In the genomic region with DNA sequence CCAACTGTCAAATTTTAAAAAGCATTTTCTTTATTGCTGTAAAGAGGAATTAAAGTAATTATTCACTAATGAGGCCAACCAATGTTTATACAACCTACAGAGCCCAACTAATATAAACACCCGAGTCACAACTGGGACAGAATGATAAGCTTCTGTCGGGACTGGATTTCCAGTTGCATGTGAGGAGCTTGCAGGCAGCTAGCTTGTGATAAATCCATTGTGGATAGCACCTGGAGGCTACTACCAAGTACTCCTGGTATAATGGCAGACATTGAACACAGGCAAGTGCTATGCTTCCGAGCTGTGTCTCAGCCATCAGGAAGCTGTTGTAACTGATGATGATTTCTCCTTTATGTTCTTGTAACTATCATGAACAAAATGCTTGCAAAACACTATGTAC, we compare ENCODE assay signal across 26 mouse cellular contexts. TPM values are rescaled to one million over a fixed set of nuclear protein-coding genes. Genes with fewer than 3 reads are reported as not detected.
DNase-seq lines count a peak whose midpoint lies in the region; ATAC-seq lines count a peak whose summit lies in the region.
"Had no signal": no experiment of that assay in that cellular context is flagged by ENCODE, and none has a peak within 500 bp of the region (broad histone marks: within the 10 kb centered on the region; RNA-seq: fewer than 3 reads in every experiment).

No protein-coding gene starts in this region.

- H3K4me2 ChIP-seq in midbrain, embryonic 11.5 days: no peak overlapping the region
- H3K4me2 ChIP-seq in midbrain, embryonic 15.5 days: no peak overlapping the region
- no peak overlapping the region for H3K4me2 ChIP-seq in liver, embryonic 15.5 days
- H3K4me2 ChIP-seq: forebrain, embryonic 15.5 days; heart, embryonic 11.5 days; heart, embryonic 15.5 days; hindbrain, embryonic 14.5 days had no signal

- H3K9ac ChIP-seq in midbrain, embryonic 11.5 days (ENCODE audit: low read length): no peak overlapping the region
- no peak overlapping the region for H3K9ac ChIP-seq in midbrain, embryonic 15.5 days
- H3K9ac ChIP-seq in liver, embryonic 15.5 days: no peak overlapping the region
- H3K9ac ChIP-seq: forebrain, embryonic 15.5 days; heart, embryonic 15.5 days; hindbrain, embryonic 14.5 days had no signal

- H3K27ac ChIP-seq in midbrain, embryonic 11.5 days (ENCODE audit: low read depth, low read length): no peak overlapping the region
- no peak overlapping the region for H3K27ac ChIP-seq in midbrain, embryonic 15.5 days
- H3K27ac ChIP-seq in liver, embryonic 15.5 days (replicated peaks): no peak overlapping the region
- H3K27ac ChIP-seq: forebrain, embryonic 15.5 days; heart, adult 2 months; heart, embryonic 15.5 days; hindbrain, embryonic 14.5 days had no signal

- no peaks in the 10 kb centered on the region for H3K4me1 ChIP-seq in midbrain, embryonic 11.5 days (ENCODE audit: control insufficient read depth, insufficient read depth, low read length)
- no peaks in the 10 kb centered on the region for H3K4me1 ChIP-seq in midbrain, embryonic 15.5 days
- H3K4me1 ChIP-seq in liver, embryonic 15.5 days (replicated peaks): peaks cover 3% of the 10 kb centered on the region
- H3K4me1 ChIP-seq: forebrain, embryonic 15.5 days; heart, embryonic 15.5 days had no signal

- H3K36me3 ChIP-seq in midbrain, embryonic 11.5 days (ENCODE audit: control insufficient read depth, insufficient read depth, low read length): peaks cover 8% of the 10 kb centered on the region; the same call in 1 of the 2 replicates
- peaks cover 76% of the 10 kb centered on the region for H3K36me3 ChIP-seq in midbrain, embryonic 15.5 days (replicated peaks)
- peaks cover 57% of the 10 kb centered on the region for H3K36me3 ChIP-seq in liver, embryonic 15.5 days (replicated peaks)

- H3K9me3 ChIP-seq in midbrain, embryonic 11.5 days (ENCODE audit: control insufficient read depth, low read length): no peaks in the 10 kb centered on the region
- no peaks in the 10 kb centered on the region for H3K9me3 ChIP-seq in midbrain, embryonic 15.5 days
- no peaks in the 10 kb centered on the region for H3K9me3 ChIP-seq in liver, embryonic 15.5 days (replicated peaks)
- H3K9me3 ChIP-seq: forebrain, embryonic 15.5 days; heart, embryonic 15.5 days had no signal

- ATAC-seq in midbrain, embryonic 11.5 days (ENCODE audit: low FRiP score): no peak
- ATAC-seq in midbrain, embryonic 15.5 days (replicated peaks): no peak
- ATAC-seq in erythroid progenitor cell, adult 5-6 weeks (replicated peaks; ENCODE audit: low FRiP score, poor library complexity, severe bottlenecking): 0 out of 2 replicates have a peak, but pooled peaks have one; percentile 19
- 0 out of 2 replicates have a peak, but pooled peaks have one; percentile 25 for ATAC-seq in liver, embryonic 15.5 days (ENCODE audit: insufficient read depth)
- ATAC-seq in megakaryocyte-erythroid progenitor cell, adult 5-6 weeks (replicated peaks; ENCODE audit: low FRiP score, low TSS enrichment, poor library complexity, severe bottlenecking): peak; percentile 77
- ATAC-seq: forebrain, embryonic 15.5 days had no signal

- no peaks in the 10 kb centered on the region for H3K27me3 ChIP-seq in midbrain, embryonic 11.5 days (ENCODE audit: control insufficient read depth, insufficient read depth, low read length)
- no peaks in the 10 kb centered on the region for H3K27me3 ChIP-seq in midbrain, embryonic 15.5 days (replicated peaks)
- H3K27me3 ChIP-seq in liver, embryonic 15.5 days: no peaks in the 10 kb centered on the region
- H3K27me3 ChIP-seq: forebrain, embryonic 15.5 days; heart, embryonic 15.5 days had no signal

- no peak overlapping the region for H3K4me3 ChIP-seq in midbrain, embryonic 11.5 days (ENCODE audit: low read depth, low read length)
- no peak overlapping the region for H3K4me3 ChIP-seq in midbrain, embryonic 15.5 days
- H3K4me3 ChIP-seq in liver, embryonic 15.5 days (replicated peaks): no peak overlapping the region
- H3K4me3 ChIP-seq: erythroblast, embryonic 14.5 days; forebrain, embryonic 15.5 days; heart, adult 2 months; heart, embryonic 15.5 days had no signal

- 86% methylated on average over 3 of the region's 3 CpGs for WGBS in midbrain, embryonic 11.5 days
- WGBS in midbrain, embryonic 15.5 days: 92% methylated on average over 3 of the region's 3 CpGs
- WGBS in liver, embryonic 15.5 days (ENCODE audit: insufficient replicate concordance): 34% methylated on average over 3 of the region's 3 CpGs

- DNase-seq in midbrain, embryonic 11.5 days (ENCODE audit: low spot score, missing footprints): peak; percentile 53
- DNase-seq in layer of hippocampus, adult 8-10 months (ENCODE audit: low spot score in 2 of 2): no peak
- DNase-seq in layer of hippocampus, postnatal 25 days (ENCODE audit: extremely low spot score in 1 of 2, low spot score in 1 of 2): no peak
- no peak for DNase-seq in adrenal gland, adult (ENCODE audit: inconsistent age in 2 of 2, low spot score in 1 of 2)
- DNase-seq: adrenal gland, adult 8-10 months; adrenal gland, postnatal 36 days; cerebellum, adult 11-12 months; cerebellum, adult 9-10 months; cerebellum, postnatal 25 days; gastrocnemius, postnatal 10 days; heart, adult 2 months; heart, postnatal 14 days had no signal

RNA-seq across cellular contexts. Expression of a gene that starts 32.5 kb away (rescaled TPM):
- 85.7 and 88.6 TPM in 2 replicates for polyA plus RNA-seq in midbrain, embryonic 11.5 days (2014; fragmentation: Nextera tagmentation; extraction: Ambion mirVana)
- 52.6 and 54.6 TPM in 2 replicates for polyA plus RNA-seq in midbrain, embryonic 15.5 days (2015; fragmentation: Nextera tagmentation; extraction: Ambion mirVana)
- total RNA-seq in erythroid progenitor cell, adult 5-6 weeks (2015; ENCODE audit: low replicate concordance): 67.8 and 80.5 TPM in 2 replicates
- total RNA-seq in erythroid progenitor cell, adult 5-6 weeks (2017; ENCODE audit: low replicate concordance): 37.5 and 42.2 TPM in 2 replicates
- 83.1 and 85.4 TPM in 2 replicates for polyA plus RNA-seq in liver, embryonic 15.5 days (2015; fragmentation: Nextera tagmentation; extraction: Ambion mirVana)
- total RNA-seq in megakaryocyte-erythroid progenitor cell, adult 5-6 weeks (2014; fragmentation: Nextera tagmentation): 52.1 and 58.6 TPM in 2 replicates
- 41.6 and 54.7 TPM in 2 replicates for total RNA-seq in megakaryocyte-erythroid progenitor cell, adult 5-6 weeks (2017)
- total RNA-seq in layer of hippocampus, adult 8-10 months (2022): 10 to 100 TPM; 17.4 to 29.1 (median 23.0) TPM
- total RNA-seq in layer of hippocampus, postnatal 25 days (2021): 10 to 100 TPM; 24.5 to 25.0 TPM

RNA-seq across cellular contexts. Expression of a gene that starts 35.4 kb away (rescaled TPM):
- 46.5 and 51.9 TPM in 2 replicates for polyA plus RNA-seq in midbrain, embryonic 11.5 days (2014; fragmentation: Nextera tagmentation; extraction: Ambion mirVana)
- polyA plus RNA-seq in midbrain, embryonic 15.5 days (2015; fragmentation: Nextera tagmentation; extraction: Ambion mirVana): 86.3 and 95.9 TPM in 2 replicates
- 10.5 and 30.6 TPM in 2 replicates for total RNA-seq in erythroid progenitor cell, adult 5-6 weeks (2015; ENCODE audit: low replicate concordance)
- 11.6 and 11.8 TPM in 2 replicates for total RNA-seq in erythroid progenitor cell, adult 5-6 weeks (2017; ENCODE audit: low replicate concordance)
- polyA plus RNA-seq in liver, embryonic 15.5 days (2015; fragmentation: Nextera tagmentation; extraction: Ambion mirVana): 15.3 and 18.8 TPM in 2 replicates
- total RNA-seq in megakaryocyte-erythroid progenitor cell, adult 5-6 weeks (2014; fragmentation: Nextera tagmentation): 39.0 and 52.4 TPM in 2 replicates
- 47.6 and 50.1 TPM in 2 replicates for total RNA-seq in megakaryocyte-erythroid progenitor cell, adult 5-6 weeks (2017)
- total RNA-seq in layer of hippocampus, adult 8-10 months (2022): 10 to 100 TPM; 77.3 to 96.6 (median 90.6) TPM
- total RNA-seq in layer of hippocampus, postnatal 25 days (2021): 10 to 100 TPM; 75.2 to 81.7 TPM

RNA-seq across cellular contexts. Expression of a gene that starts 54.2 kb away (rescaled TPM):
- not detected in 2 replicates for polyA plus RNA-seq in midbrain, embryonic 11.5 days (2014; fragmentation: Nextera tagmentation; extraction: Ambion mirVana)
- not detected in 2 replicates for polyA plus RNA-seq in midbrain, embryonic 15.5 days (2015; fragmentation: Nextera tagmentation; extraction: Ambion mirVana)
- not detected in 2 replicates for total RNA-seq in erythroid progenitor cell, adult 5-6 weeks (2015; ENCODE audit: low replicate concordance)
- not detected in 2 replicates for total RNA-seq in erythroid progenitor cell, adult 5-6 weeks (2017; ENCODE audit: low replicate concordance)
- polyA plus RNA-seq in liver, embryonic 15.5 days (2015; fragmentation: Nextera tagmentation; extraction: Ambion mirVana): not detected in 2 replicates
- not detected in 2 replicates for total RNA-seq in megakaryocyte-erythroid progenitor cell, adult 5-6 weeks (2014; fragmentation: Nextera tagmentation)
- total RNA-seq in megakaryocyte-erythroid progenitor cell, adult 5-6 weeks (2017): not detected in 2 replicates
- not detected for total RNA-seq in layer of hippocampus, adult 8-10 months (2022)
- total RNA-seq in layer of hippocampus, postnatal 25 days (2021): not detected
- total RNA-seq: adrenal gland, adult 8-10 months; adrenal gland, postnatal 36 days; gastrocnemius, postnatal 10 days; heart, adult 2 months; heart, postnatal 14 days; hematopoietic stem cell, adult 5-6 weeks had no signal
- polyA plus RNA-seq: C2C12; embryonic facial prominence, embryonic 14.5 days; erythroblast, embryonic 14.5 days; forebrain, embryonic 11.5 days; forebrain, embryonic 15.5 days; gonadal fat pad, adult 2 months; heart, adult 2 months; heart, embryonic 11.5 days; heart, embryonic 15.5 days; hindbrain, embryonic 14.5 days had no signal

RNA-seq across cellular contexts. Expression of a gene that starts 58.3 kb away (rescaled TPM):
- polyA plus RNA-seq in midbrain, embryonic 11.5 days (2014; fragmentation: Nextera tagmentation; extraction: Ambion mirVana): not detected in 2 replicates
- not detected in 2 replicates for polyA plus RNA-seq in midbrain, embryonic 15.5 days (2015; fragmentation: Nextera tagmentation; extraction: Ambion mirVana)
- not detected in 2 replicates for total RNA-seq in erythroid progenitor cell, adult 5-6 weeks (2015; ENCODE audit: low replicate concordance)
- total RNA-seq in erythroid progenitor cell, adult 5-6 weeks (2017; ENCODE audit: low replicate concordance): not detected in 2 replicates
- not detected in 2 replicates for polyA plus RNA-seq in liver, embryonic 15.5 days (2015; fragmentation: Nextera tagmentation; extraction: Ambion mirVana)
- total RNA-seq in megakaryocyte-erythroid progenitor cell, adult 5-6 weeks (2014; fragmentation: Nextera tagmentation): not detected in 2 replicates
- total RNA-seq in megakaryocyte-erythroid progenitor cell, adult 5-6 weeks (2017): not detected in 2 replicates
- total RNA-seq in layer of hippocampus, adult 8-10 months (2022): not detected
- not detected for total RNA-seq in layer of hippocampus, postnatal 25 days (2021)
- total RNA-seq: adrenal gland, adult 8-10 months; adrenal gland, postnatal 36 days; gastrocnemius, postnatal 10 days; heart, adult 2 months; heart, postnatal 14 days; hematopoietic stem cell, adult 5-6 weeks had no signal
- polyA plus RNA-seq: C2C12; embryonic facial prominence, embryonic 14.5 days; erythroblast, embryonic 14.5 days; forebrain, embryonic 11.5 days; forebrain, embryonic 15.5 days; gonadal fat pad, adult 2 months; heart, adult 2 months; heart, embryonic 11.5 days; heart, embryonic 15.5 days; hindbrain, embryonic 14.5 days had no signal

Comparison
In these comparisons a context has a peak if more than half of its experiments do, and no peak if none do; other contexts are left out.
1. ATAC-seq: peak in erythroid progenitor cell, adult 5-6 weeks (single experiment), liver, embryonic 15.5 days (single experiment) and megakaryocyte-erythroid progenitor cell, adult 5-6 weeks (single experiment); none in midbrain, embryonic 11.5 days (single experiment) and midbrain, embryonic 15.5 days (single experiment).